Mouse (Mus musculus): ENCODE data around the gene Arhgef3. TPM values are rescaled to one million over a fixed set of nuclear protein-coding genes. Genes with fewer than 3 reads are reported as not detected.

Gene Arhgef3
- polyA plus RNA-seq, 1 experiment from 2014 or later = 4.2 TPM

DNA sequence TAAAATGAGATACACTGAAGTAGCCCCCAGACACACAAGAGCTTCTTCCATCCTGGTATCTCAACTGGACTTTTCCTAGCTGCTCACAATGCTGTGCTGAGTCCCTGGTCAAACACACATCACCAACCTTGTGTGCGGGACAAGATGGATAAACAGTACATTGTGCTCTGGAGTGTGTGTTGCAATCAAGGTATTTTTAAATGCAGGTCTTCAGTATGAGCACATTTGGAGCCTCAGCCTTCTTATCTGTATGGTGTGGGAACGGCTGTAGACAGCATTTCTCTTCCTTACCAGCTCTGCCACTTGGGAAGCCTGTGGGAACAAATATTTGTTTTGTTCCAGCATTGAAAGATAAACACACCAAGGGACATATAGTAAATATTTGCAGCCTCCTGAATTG lies 184.2 kb downstream of the Arhgef3 start:
- H3K4me1 ChIP-seq = no peaks in the 10 kb centered on the region
- no peak for ATAC-seq (ENCODE audit: low FRiP score, low read depth)
- H3K27me3 ChIP-seq (replicated peaks) = no peaks in the 10 kb centered on the region
- no peaks in the 10 kb centered on the region for H3K9me3 ChIP-seq
- H3K4me3 ChIP-seq = no peak overlapping the region
- no peak overlapping the region for H3K4me2 ChIP-seq (replicated peaks)
- H3K27ac ChIP-seq = no peak overlapping the region
- no peak overlapping the region for H3K9ac ChIP-seq
- 76% methylated on average over 2 of the region's 2 CpGs for WGBS
- no peaks in the 10 kb centered on the region for H3K36me3 ChIP-seq

DNA sequence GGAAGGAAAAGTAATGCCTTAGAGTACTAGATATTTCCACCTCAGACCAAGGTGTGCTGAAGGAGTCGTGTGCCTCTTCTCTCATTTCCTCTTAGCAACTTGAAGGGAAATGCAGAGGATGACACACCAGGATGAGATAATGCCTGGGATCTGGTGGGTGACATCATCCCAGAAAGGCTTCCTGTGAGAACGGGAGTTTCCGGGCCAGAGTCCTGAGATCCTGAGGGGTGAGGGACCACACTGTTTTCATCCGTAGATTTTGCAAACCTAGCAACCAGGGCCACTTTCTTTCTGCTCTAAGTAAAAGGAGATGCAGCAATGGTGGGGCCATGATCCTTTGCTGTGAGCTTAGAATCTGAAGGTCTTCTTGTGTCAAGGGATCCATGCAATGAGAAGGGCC lies 185.0 kb downstream of the Arhgef3 start:
- no peak overlapping the region for H3K4me2 ChIP-seq (replicated peaks)
- H3K27me3 ChIP-seq (replicated peaks) = no peaks in the 10 kb centered on the region
- H3K9me3 ChIP-seq = no peaks in the 10 kb centered on the region
- H3K4me1 ChIP-seq = no peaks in the 10 kb centered on the region
- no peak for ATAC-seq (ENCODE audit: low FRiP score, low read depth)
- WGBS = 82% methylated on average over 4 of the region's 4 CpGs
- no peak overlapping the region for H3K9ac ChIP-seq
- no peak overlapping the region for H3K4me3 ChIP-seq
- H3K36me3 ChIP-seq = no peaks in the 10 kb centered on the region
- no peak overlapping the region for H3K27ac ChIP-seq

DNA sequence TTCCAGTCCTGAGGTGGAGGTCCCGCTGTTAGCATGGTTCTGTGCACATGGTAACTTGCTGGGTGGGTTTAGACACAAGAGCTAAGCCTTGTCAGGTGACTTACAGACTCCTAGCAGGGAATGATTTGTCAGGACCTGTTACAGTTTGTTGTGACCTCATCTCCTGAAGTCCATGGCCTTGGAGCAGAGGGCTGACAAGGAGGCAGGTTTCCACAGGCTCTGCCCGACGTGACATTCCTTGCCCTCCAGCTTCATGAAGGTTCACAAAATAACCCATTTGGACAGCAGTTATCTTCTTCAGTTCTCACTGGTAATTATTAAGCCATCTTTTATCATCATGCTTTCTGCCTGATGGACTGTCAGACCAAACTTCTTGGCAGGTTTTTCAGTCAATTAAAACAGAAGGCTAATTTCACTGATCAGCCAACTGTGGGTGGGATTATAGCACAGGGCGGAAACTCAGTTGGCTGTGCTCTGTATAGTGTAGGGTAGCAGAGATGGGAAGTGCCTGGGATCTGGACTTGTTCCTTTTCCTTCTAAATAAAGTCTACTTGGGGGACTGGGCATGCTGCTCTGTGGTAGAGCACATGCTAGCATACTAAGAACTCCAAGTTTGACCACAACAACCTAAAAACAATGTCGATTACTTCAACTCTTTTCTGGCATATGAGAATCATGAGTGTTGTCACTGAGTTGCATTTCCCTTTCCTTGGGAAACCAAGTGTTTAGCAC lies 187.2 kb downstream of the Arhgef3 start:
- 88% methylated on average over 5 of the region's 5 CpGs for WGBS
- H3K4me3 ChIP-seq = no peak overlapping the region
- no peaks in the 10 kb centered on the region for H3K36me3 ChIP-seq
- H3K27me3 ChIP-seq (replicated peaks) = no peaks in the 10 kb centered on the region
- no peak for ATAC-seq (ENCODE audit: low FRiP score, low read depth)
- H3K4me1 ChIP-seq = no peaks in the 10 kb centered on the region
- no peak overlapping the region for H3K9ac ChIP-seq
- no peak overlapping the region for H3K4me2 ChIP-seq (replicated peaks)
- H3K27ac ChIP-seq = no peak overlapping the region
- no peaks in the 10 kb centered on the region for H3K9me3 ChIP-seq

DNA sequence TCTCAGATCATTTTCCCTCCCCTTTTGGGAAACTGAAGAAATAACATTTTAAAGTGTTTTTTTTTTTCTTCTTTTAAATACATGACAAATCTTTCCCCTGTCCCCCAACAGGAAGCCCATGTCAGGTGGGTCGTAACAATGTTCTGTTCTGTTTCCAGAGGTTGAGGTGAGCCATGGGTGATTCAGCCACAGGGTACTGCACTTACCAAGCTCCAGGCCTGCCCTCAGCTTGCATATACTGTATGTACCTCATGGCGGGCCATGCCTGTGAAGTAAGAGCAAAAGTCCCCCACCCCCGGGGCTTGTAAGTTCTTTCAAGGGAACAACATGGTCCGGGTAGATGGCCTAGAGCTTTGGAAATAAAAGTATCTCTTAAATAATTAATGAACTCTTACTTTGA lies 188.6 kb downstream of the Arhgef3 start:
- ATAC-seq (ENCODE audit: low FRiP score, low read depth) = no peak
- H3K36me3 ChIP-seq = no peaks in the 10 kb centered on the region
- H3K9me3 ChIP-seq = no peaks in the 10 kb centered on the region
- H3K4me2 ChIP-seq (replicated peaks) = no peak overlapping the region
- H3K4me1 ChIP-seq = no peaks in the 10 kb centered on the region
- no peak overlapping the region for H3K9ac ChIP-seq
- 77% methylated on average over 4 of the region's 4 CpGs for WGBS
- H3K27me3 ChIP-seq (replicated peaks) = no peaks in the 10 kb centered on the region
- no peak overlapping the region for H3K4me3 ChIP-seq
- no peak overlapping the region for H3K27ac ChIP-seq

DNA sequence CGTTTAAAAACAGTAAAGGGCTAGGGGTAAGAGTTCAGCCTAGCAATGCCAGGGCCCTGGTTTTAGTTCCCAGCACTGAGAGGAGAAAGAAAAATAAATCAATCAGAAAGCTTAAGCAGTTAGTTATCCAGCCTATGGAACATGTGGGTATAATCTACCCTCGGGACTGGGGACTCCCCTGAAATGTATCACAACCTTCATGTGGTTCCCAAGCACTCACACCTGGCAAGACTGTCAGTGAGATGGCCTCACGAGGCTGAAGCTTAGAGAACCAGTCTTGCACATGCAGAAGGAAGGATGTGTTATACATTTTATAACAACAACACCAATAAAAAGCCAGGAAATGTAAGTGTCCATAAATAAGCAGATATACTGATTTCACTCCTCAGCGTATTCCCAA lies 189.7 kb downstream of the Arhgef3 start:
- no peak overlapping the region for H3K4me3 ChIP-seq
- H3K4me2 ChIP-seq (replicated peaks) = no peak overlapping the region
- 74% methylated on average over 4 of the region's 4 CpGs for WGBS
- no peaks in the 10 kb centered on the region for H3K27me3 ChIP-seq (replicated peaks)
- H3K9me3 ChIP-seq = no peaks in the 10 kb centered on the region
- no peak for ATAC-seq (ENCODE audit: low FRiP score, low read depth)
- H3K9ac ChIP-seq = no peak overlapping the region
- H3K36me3 ChIP-seq = no peaks in the 10 kb centered on the region
- no peaks in the 10 kb centered on the region for H3K4me1 ChIP-seq
- H3K27ac ChIP-seq = no peak overlapping the region

DNA sequence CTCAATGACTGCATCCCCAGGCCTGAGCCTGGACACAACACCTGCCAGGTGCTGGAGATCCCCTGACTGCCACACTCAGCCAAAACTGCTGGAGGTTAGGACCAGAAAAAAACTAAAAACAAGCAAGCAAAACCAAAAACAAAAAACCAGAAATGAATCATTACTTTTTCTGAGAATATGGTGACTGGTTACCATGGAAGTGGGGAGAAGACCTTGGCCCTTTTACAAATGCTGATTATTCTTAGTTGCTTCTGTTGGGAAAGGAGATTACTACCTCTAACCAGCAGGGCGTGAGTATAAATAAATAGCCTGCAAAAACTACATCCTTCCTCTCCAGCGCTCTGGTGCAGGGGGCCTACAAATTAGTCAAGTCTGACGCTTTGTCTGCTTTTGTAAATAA lies 194.1 kb downstream of the Arhgef3 start:
- Histone ChIP-seq H3K27ac (no peak overlapping the region), H3K36me3 (no peaks in the 10 kb centered on the region), H3K4me2 (replicated peaks) (no peak overlapping the region), H3K4me3 (no peak overlapping the region), H3K9ac (no peak overlapping the region), H3K27me3 (replicated peaks) (no peaks in the 10 kb centered on the region), H3K9me3 (no peaks in the 10 kb centered on the region), H3K4me1 (no peaks in the 10 kb centered on the region)
- WGBS = 78% methylated on average over 3 of the region's 3 CpGs
- no peak for ATAC-seq (ENCODE audit: low FRiP score, low read depth)

DNA sequence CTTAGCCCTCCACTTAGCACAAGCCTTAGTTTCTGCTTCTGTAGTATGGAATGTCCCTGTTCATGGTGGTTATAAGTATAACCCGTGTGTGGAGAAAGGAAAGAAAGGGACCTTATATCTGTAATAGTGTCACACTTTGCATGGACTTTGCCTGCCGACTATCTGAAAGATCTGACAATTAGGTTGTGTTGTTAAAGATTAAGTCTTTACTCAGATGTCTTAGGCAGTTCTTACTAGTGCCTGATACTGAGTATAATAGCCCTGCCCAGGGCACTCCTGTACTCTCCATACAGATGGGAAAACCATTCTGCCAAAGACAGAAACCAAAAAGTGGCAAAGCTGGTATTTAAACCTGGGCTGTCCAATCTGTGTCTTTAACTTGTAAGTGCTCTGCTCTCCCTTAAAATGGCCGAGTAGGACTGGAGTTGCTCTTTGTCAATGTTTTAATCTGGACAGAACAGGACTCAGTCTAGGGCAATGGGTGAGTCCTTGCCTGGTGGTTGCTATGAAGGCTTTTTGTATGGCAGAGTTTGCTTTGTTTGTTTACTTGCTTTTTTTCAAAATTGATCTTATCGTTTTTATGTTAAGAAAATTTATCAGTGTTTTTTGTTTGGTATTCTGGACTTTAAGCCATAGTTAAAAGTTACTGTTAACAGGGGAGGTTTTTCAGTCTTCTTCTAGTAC lies 196.0 kb downstream of the Arhgef3 start:
- no peak overlapping the region for H3K27ac ChIP-seq
- ATAC-seq (ENCODE audit: low FRiP score, low read depth) = no peak
- 82% methylated on average over 4 of the region's 4 CpGs for WGBS
- no peak overlapping the region for H3K4me2 ChIP-seq (replicated peaks)
- no peaks in the 10 kb centered on the region for H3K9me3 ChIP-seq
- no peaks in the 10 kb centered on the region for H3K27me3 ChIP-seq (replicated peaks)
- no peaks in the 10 kb centered on the region for H3K4me1 ChIP-seq
- no peaks in the 10 kb centered on the region for H3K36me3 ChIP-seq
- H3K9ac ChIP-seq = no peak overlapping the region
- no peak overlapping the region for H3K4me3 ChIP-seq

DNA sequence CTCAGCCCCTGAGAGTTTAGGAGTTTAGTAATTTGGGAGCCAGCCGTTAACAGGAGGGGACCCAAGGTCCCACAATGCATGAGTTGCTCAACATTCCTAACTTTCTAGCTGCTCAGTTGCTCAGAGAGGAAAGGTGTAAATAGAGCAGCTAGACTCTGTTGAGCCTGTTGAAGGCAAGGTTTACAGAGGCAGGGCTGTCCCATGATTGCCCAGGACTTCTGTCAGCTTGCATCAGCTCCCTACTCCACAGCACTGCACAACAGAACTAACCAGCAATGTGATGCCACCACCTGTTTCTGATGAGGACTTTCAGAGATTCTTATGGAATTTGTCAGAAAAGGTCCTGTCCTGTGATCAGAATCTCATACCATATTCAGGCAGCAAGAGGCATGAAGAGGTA lies 197.7 kb downstream of the Arhgef3 start:
- Histone ChIP-seq H3K4me1 (no peaks in the 10 kb centered on the region), H3K36me3 (no peaks in the 10 kb centered on the region), H3K27ac (no peak overlapping the region), H3K9ac (no peak overlapping the region), H3K27me3 (replicated peaks) (no peaks in the 10 kb centered on the region), H3K9me3 (no peaks in the 10 kb centered on the region), H3K4me2 (replicated peaks) (no peak overlapping the region), H3K4me3 (no peak overlapping the region)
- WGBS = 82% methylated on average over 1 of the region's 1 CpGs
- no peak for ATAC-seq (ENCODE audit: low FRiP score, low read depth)

DNA sequence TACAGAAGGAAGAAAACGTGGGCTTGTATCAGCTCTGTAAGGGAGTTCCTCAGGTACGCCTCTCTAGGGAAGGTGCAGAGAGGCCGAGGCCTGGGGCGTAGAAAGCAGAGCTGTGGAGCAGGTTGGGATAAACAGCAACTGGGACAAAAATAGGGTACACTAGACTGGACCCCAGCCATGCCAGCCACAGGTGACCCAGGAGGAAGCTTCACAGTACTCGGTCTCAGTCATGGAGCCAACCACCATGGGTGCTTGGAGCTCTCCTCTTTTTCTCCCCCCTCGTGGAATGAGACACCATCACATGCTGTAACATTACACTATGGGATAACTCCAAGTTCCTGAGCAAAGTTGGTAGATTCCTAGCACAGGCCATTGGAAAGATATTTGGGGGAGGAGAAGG lies 201.0 kb downstream of the Arhgef3 start:
- Histone ChIP-seq H3K9ac (no peak overlapping the region), H3K4me2 (replicated peaks) (no peak overlapping the region), H3K27ac (no peak overlapping the region), H3K4me1 (no peaks in the 10 kb centered on the region), H3K9me3 (no peaks in the 10 kb centered on the region), H3K4me3 (no peak overlapping the region), H3K36me3 (no peaks in the 10 kb centered on the region), H3K27me3 (replicated peaks) (no peaks in the 10 kb centered on the region)
- ATAC-seq (ENCODE audit: low FRiP score, low read depth) = no peak
- WGBS = 86% methylated on average over 6 of the region's 6 CpGs

DNA sequence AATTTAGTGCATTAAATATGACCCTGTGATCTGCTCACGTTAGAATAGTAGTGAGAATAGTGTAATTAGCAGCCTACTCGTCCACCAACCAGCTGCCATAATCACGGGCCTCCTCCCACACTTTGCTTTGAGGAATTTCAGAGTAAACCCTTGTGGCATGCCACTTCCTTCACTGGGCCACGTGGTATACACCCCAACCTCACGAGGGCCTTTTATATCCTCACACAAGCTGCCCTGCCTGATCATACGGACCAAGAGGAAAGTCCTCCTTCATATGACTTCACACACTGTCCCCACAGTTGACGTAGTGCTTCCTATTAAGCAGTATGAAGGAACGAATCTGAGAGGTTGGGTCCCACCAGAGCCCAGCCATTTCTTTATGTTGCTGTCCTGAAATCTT lies 202.4 kb downstream of the Arhgef3 start:
- Histone ChIP-seq H3K4me3 (no peak overlapping the region), H3K36me3 (no peaks in the 10 kb centered on the region), H3K4me1 (no peaks in the 10 kb centered on the region), H3K27me3 (replicated peaks) (no peaks in the 10 kb centered on the region), H3K9me3 (no peaks in the 10 kb centered on the region), H3K4me2 (replicated peaks) (no peak overlapping the region), H3K27ac (no peak overlapping the region), H3K9ac (no peak overlapping the region)
- 80% methylated on average over 8 of the region's 8 CpGs for WGBS
- ATAC-seq (ENCODE audit: low FRiP score, low read depth) = no peak

DNA sequence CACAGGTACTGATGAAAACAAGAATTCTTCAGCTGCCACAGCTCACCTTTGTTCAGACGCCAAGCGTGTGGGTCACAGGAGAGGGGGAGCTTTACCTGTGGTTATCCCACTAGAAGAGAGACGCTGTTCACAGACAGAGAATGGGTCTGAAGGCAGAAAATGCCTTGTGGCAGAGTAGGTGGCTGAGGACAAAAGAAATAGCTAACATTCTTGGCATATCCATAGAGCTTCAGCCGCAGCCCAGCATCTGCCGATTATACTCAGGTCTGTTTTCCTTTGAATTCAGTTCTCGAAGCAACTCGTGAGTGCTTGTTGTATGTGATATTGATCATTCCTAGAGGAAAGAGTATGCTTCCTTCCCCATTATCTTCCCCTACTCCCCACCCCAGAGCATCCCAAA lies 204.7 kb downstream of the Arhgef3 start:
- WGBS = 81% methylated on average over 7 of the region's 7 CpGs
- no peak for ATAC-seq (ENCODE audit: low FRiP score, low read depth)
- Histone ChIP-seq H3K4me1 (no peaks in the 10 kb centered on the region), H3K9me3 (peaks cover 3% of the 10 kb centered on the region; the same call in 1 of the 2 replicates), H3K4me2 (replicated peaks) (no peak overlapping the region), H3K27ac (no peak overlapping the region), H3K9ac (no peak overlapping the region), H3K4me3 (no peak overlapping the region), H3K36me3 (no peaks in the 10 kb centered on the region), H3K27me3 (replicated peaks) (no peaks in the 10 kb centered on the region)

DNA sequence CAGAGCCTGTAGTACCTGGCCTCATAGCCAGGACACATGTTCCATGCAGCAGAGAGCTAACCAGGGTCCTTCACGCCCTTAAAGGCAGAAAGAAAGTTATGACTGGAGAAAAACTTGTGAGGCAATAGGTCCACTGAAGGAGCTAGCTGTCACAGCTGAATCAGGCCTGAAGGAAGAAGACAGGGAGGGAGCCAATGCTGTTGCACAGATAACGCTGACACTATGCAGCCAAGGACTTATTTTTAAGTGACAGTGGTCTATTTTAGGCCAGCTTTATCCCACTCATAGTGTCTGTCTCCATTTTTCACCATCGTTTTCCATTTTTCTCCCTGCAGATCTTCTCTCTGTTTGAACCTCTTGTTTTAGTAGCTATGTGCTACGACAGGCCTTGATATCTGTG lies 207.3 kb downstream of the Arhgef3 start:
- Histone ChIP-seq H3K9ac (no peak overlapping the region), H3K4me1 (no peaks in the 10 kb centered on the region), H3K4me3 (no peak overlapping the region), H3K36me3 (no peaks in the 10 kb centered on the region), H3K27ac (no peak overlapping the region), H3K9me3 (peaks cover 3% of the 10 kb centered on the region; the same call in 1 of the 2 replicates), H3K4me2 (replicated peaks) (no peak overlapping the region), H3K27me3 (replicated peaks) (no peaks in the 10 kb centered on the region)
- no peak for ATAC-seq (ENCODE audit: low FRiP score, low read depth)
- WGBS = 85% methylated on average over 4 of the region's 4 CpGs

DNA sequence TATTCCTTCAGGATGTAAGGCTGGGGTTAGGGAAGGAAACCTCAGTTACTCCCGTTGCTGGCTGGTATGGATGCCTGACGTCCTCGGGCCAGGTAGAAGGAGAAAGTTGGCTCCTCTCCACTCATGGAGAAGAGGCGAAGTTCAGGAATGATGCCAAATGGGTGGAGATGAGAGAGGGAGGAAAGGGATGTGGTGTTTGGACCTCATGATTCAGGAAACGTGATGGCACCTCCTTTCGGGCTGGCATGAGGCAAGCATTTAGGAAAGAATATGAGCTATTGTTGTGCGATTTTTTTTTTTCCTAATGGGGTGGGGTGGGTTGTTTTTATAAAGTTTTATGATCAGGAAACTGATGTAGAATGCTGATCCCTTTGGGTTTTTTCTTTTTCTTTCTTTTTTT lies 210.0 kb downstream of the Arhgef3 start:
- Histone ChIP-seq H3K9me3 (peaks cover 3% of the 10 kb centered on the region; the same call in 1 of the 2 replicates), H3K4me2 (replicated peaks) (no peak overlapping the region), H3K27me3 (replicated peaks) (no peaks in the 10 kb centered on the region), H3K27ac (no peak overlapping the region), H3K9ac (no peak overlapping the region), H3K4me1 (no peaks in the 10 kb centered on the region), H3K4me3 (no peak overlapping the region), H3K36me3 (no peaks in the 10 kb centered on the region)
- no peak for ATAC-seq (ENCODE audit: low FRiP score, low read depth)
- WGBS = 88% methylated on average over 7 of the region's 7 CpGs

All from neural tube, embryonic 12.5 days (tissue).